Mouse (Mus musculus): Measurements from ENCODE around the gene Fermt1.
A peak's percentile ranks its signal among the peaks of the same experiment; 100 is the strongest.

Fermt1 gene

DNA sequence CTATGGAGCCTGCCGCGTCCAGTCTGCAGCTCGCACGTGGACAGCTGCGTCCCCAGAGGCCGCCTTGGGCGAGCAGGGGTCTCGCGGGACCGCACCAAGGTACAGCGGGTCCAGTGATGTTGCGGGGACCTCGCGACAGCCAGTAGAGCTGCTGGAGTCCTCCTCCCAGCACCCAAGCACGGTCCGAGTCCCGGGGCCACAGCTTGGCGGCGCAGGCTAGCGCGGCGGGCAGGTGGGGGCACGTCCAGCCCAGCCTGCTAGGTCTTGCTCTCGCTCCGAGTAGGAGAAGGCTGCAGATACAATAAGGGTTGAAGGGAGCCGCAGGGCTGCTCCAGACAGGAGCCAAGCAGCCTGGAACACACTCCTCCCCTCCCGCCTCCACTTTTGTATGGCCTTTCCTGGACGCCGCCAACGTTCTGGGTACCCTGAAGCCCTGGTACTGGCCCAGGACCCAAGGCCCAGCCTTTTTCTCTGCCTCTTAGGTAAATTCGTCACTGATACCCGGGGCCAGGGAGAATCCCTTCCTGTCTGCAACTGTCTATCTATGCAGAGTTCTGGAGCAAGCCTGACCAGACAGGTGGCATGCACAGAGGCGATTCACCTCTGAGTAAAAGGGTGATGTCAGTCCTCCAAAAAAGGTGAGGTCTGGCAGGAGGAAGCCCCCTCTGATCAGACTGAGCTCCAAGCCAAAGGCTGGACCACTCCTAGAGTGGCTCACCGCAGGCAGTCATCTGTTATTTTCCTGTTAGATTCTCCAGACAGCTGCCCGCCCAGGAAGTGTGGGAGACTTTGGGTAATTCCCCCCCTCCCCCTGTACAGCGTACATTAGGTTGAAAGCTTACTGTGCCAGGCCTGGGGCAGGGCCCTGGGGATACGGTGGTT lies at the start of gene Fermt1:
Gene Fermt1, minus strand, starts transcription at position 581 of the 882 bp plus-strand sequence.
- peak; percentile 58 for DNase-seq (ENCODE audit: extremely low read depth, low read depth, low spot score)

DNA sequence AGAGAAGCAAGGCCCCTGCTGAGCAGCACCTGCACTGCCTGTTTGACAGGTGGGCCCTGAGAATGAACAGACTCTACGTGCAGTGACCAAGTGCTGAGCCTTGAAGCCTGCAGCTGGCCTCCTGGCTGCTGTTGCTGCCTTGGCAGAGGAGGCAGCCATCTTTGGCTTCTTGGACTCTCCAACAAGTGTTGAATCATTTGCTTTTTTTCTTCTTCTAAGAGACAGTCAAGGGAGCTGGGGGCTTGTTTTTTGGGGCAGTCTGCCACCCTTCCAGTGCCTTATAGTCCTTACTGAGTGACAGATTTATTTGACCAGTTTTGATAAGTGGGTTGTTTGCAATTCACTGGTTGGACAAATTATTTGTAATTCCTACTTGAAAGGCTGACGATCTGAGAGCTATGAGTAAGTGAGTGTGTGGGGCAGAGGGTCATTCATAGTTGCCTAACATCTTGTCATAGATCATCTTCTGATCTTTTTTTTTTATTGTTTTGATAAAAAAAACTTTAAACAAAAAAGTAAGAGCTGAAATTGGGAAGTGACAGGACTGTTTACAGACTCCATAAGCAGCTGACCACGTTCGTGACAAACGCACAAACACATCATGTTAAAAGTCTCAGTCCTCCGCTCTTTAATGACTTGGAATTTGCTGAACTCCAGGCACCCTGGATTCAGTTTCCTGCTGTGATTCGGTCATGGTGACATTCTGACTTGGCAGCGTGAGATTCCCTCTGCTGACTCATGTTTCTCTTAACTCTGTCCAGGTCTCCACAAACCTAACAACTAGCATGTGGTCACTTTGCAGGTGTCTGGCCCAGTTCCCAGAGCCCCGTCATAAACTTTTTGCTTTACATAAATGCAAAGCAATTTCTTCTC lies 47.2 kb upstream of the Fermt1 start:
- DNase-seq (ENCODE audit: extremely low read depth, low read depth, low spot score) = no peak

DNA sequence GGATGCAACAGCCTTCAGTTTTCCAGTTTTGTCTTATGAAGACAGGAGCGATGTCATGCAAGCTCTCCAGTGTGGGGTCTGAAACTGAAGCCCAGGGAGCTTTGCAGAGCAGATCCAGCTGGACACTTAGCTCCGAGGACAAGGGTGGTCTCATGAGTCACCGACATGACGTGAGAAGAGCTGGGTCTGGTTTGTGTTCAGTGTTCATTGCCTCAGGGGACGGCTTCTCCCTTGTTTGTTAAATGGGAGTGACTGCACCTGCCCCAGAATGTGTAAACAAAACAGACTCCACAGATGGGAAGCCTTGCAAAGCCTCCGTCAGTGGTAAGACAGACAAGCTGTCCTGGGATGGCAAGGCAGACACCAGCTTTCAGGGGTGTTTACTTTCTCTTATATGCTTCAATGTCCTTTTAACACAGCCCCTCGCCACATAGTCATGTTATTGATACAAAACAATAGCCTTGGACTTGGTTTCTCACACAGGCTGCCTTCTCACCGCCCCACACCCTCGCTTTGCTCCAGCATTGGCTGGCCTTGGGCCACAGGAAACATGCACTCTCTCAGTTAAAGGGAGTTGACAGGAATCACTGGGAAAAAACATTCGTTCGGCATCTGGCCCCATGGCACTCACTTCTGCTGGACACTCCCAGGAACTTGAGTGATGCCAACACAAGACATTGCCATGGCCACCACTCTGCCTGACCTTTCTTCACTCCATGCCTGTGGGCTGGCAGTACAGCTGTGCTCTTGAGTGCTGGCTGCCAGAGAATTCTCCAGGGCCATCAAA lies 44.3 kb upstream of the Fermt1 start:
- DNase-seq (ENCODE audit: extremely low read depth, low read depth, low spot score) = no peak

DNA sequence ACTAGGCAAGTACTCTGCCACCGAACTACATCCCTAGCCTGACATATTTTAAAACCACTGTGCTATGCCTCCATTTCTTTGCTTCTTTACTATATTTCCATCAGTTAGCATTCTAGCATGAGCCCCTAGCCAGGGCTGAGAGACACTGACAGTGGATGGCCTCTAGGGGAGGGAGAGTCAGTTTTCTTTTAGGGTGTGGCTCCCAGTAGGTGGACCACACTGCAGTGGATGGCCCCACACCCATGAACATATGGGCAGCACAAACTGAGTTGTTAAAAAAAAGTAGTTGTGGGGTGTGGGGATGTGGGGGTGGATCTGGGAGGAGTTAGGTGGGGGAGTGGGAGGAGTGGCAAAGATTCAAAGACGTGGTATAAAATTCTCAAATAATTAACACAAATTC lies 27.6 kb upstream of the Fermt1 start:
- DNase-seq (ENCODE audit: extremely low read depth, low read depth, low spot score) = no peak

DNA sequence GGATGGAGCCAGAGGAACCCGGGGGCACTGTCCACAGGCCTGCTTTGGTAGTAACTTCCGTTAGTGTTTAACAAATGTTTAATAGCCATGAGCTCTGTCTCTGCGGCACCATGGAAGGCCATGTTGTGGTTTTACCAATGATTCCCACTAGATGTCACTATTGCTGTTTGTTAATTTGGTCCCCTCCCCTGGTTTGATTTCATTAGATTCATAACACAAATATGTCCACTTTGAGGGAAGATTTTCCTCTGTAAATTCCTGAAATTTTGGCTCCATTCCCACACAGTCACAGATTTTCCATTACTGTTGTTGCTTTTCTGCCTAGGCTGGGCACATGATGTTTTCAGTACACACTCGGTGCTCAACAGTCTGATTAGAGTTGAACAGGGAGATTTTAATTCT lies 25.1 kb upstream of the Fermt1 start:
- DNase-seq (ENCODE audit: extremely low read depth, low read depth, low spot score) = no peak

DNA sequence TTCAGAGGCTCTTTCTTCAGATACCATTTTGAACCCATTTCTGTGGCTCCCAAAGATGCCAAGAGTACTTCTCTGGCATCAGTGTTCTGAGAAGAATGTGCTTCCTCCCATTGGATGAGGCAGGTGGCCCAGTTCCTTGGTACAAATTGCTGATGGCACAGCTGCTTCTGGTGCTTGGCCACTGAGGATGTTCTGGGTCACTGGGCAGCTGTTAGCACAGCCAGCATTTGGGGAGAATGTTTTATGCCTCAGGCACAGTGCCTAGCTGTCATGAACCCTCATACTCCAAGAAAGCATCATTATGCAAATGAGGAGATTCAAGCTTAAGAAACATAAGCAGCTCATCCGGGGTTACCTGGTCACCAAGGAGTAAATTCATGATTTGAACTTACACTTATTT lies 12.1 kb upstream of the Fermt1 start:
- no peak for DNase-seq (ENCODE audit: extremely low read depth, low read depth, low spot score)

DNA sequence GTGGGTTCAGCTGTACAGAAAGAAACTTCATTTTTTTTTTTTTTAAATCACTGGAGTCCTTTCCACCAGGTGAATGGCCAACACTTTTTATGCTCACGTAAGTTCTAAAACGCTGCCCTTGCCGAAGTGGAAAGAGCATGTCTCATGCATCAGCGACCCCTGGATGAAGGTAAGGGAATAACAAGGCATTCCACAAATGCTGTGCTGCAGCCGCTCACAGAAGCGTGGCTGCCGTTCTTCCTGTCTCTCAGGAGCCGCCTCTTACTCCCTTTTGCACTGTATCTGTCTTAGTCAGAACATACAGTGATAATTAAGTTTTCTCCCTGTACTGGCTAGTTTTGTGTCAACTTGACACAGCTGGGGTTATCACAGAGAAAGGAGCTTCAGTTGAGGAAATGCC lies 6.5 kb upstream of the Fermt1 start:
- no peak for DNase-seq (ENCODE audit: extremely low read depth, low read depth, low spot score)

DNA sequence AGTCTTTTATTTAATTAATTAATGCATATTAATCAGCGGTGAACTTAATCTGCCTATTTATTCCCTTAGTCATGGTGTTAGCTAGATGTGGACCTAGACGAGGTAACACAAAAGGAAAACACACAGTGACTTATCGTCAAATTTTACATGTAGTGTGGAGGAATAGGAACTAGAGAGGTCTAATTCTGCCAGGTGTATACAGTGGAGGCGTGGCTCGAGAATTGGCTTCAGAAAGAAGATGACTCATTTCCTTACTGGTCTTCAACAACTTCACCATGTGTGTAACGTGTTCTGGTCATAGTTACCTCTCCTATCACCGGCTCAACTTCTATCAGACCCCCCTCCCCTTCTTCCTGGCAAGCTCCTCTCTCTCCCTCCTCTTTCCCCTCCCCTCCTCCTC lies 2.5 kb upstream of the Fermt1 start:
- no peak for DNase-seq (ENCODE audit: extremely low read depth, low read depth, low spot score)

DNA sequence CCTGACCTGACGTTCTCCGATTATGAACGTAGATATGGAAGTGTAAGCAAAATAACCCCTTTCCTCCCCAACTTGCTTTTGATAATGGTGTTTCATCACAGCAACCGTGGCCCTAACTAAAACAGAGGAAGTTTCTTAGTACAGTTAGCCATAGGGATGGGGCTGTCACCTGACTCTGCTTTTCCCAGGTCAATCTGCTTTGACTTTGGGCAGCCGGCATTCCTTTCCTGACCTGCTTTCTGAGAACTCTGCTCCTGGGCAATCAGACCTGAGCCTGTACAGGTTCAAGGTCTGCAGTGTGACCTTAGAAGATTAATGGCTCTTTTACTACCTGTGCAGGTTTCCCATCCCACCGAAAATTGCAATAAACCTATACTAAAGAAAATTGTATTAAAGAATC lies 1.3 kb upstream of the Fermt1 start:
- DNase-seq (ENCODE audit: extremely low read depth, low read depth, low spot score) = no peak

DNA sequence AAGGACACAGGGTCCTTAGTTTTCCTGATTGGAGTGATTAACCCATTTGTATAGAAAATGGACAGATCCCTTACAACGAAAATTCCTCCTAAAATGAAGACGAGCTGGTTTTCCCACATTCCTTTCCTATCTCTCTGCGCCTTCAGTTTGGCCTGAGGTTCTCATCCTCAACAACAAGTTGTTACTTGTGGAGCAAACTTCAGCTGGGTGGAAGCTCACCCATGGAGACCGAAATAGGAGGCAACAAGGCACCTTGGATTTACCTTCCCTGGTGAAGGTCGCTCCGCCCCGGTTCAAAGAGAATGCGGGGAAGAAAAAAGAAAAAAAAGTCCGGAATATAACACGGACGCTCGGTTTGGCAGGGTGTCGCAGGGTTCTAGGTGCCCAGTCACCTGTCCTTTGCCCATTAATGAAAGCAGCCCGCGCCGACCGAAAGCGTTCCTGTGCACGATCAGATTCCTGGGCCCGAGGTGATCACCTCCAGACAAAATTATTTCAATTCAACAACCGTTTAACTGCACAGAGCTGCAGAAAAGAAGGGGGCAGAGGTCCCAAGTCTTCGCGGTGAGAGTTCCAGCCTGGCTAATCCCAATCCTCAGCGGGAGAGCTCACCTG lies 888 bp downstream of the Fermt1 start:
- no peak for DNase-seq (ENCODE audit: extremely low read depth, low read depth, low spot score)

DNA sequence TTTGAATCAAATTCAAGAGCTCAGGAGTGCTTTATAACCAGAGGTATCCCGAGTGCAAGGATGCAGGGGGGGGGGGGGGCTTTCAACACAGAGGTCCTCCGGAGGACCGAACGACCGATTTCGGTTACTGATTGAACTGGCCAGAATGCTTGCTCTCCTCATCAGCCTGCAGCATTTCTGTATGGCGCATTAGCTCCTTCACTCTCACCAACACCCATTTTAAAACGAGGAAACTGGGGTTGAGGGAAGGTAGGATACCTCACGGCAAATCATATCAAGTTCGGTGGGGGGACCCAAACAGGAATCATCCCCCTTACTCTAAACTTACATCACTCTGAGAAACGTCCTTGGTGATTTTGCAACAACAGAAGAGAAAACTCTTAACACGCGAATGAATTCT lies 1.7 kb downstream of the Fermt1 start:
- DNase-seq (ENCODE audit: extremely low read depth, low read depth, low spot score) = no peak

DNA sequence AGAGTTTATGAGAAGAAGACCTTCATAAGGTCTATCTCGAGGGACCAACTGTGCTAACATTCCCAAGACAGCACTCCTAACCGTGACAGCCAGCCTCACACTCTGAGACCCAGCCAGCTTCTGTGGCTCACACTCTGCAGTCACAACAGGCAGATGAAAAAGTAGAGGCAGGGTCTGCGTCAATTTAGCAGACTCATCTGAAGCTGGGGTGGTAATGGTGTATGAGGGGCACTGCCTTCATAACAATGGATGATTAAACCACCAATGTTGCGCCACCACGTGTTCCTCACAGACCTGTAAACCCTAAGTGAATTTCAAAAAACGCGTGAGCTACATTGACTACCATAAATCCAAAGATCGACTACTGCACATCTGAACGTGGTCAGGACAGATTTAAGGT lies 2.1 kb downstream of the Fermt1 start:
- no peak for DNase-seq (ENCODE audit: extremely low read depth, low read depth, low spot score)

DNA sequence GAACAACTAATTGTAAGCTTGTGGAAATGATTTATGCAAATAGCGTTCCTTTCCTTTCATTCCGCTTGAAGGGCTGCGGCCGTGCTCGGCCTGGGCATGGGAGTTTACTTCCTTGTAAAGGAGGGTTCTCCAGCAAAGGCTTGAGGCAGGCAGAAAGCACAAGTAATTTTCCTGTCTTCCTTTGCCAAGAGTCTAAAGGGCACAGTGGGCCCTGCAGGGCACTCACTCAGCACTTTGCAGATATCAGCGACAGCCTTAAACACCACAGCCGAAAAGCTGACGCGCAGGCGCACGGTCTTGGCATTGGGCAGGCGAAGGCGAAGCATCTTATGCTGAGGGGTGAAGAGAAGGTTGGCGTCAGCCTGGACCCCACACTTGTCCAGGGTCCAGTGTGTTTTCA lies 6.7 kb downstream of the Fermt1 start:
- no peak for DNase-seq (ENCODE audit: extremely low read depth, low read depth, low spot score)

DNA sequence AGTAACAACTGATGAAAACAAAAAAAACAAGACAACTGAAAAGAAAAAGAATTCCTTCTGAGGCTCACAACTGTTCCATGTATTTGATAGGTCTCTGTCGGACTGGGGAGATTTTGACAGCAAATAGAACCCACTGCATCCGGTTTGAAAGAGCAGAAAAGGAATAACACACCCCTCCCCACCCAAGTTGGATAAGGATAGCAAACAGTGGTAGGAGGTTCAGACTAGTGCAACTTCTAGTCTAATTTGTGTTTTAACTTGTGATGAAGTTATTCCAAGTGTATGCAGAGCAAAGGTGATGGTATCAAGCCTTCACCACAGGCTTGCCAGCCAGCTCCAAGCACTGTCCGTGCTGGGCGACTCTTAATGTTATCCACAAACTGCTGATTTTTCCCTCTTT lies 9.5 kb downstream of the Fermt1 start:
- no peak for DNase-seq (ENCODE audit: extremely low read depth, low read depth, low spot score)

DNA sequence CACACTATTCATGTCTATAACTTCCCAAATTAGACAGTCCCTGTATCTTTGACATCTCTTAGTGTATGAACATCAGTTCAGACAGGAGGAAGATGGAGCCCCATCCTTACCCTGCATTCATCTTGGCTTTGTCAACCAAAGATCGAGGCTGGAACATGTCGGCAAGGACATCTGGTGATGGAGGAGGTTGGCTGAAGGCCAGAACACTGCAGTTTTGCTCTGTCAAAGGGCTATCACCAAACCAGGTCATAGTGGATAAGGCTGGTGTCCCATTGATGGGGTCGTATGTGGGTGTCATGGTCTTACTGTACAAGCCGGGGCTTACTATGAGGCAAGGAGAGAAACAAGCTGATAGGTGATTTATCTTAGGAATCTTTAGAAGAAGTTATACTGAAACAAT lies 11.0 kb downstream of the Fermt1 start:
- DNase-seq (ENCODE audit: extremely low read depth, low read depth, low spot score) = no peak

DNA sequence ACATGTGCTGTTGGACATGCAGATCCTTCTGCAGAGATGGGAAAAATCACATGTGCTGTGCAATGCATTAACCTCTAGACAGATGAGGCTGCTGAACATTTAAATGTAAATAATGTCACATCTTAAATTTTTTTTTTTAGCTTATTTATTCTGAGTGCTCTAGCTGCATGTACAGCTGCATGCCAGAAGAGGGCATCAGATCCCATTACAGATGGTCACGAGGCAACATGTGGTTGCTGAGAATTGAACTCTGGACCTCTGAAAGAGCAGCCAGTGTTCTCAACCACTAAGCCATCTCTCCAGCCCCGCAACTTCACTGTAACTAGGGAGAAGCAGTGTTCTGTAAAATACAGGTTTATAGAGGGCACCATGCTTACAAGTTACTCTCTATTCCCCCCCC lies 11.6 kb downstream of the Fermt1 start:
- DNase-seq (ENCODE audit: extremely low read depth, low read depth, low spot score) = no peak

DNA sequence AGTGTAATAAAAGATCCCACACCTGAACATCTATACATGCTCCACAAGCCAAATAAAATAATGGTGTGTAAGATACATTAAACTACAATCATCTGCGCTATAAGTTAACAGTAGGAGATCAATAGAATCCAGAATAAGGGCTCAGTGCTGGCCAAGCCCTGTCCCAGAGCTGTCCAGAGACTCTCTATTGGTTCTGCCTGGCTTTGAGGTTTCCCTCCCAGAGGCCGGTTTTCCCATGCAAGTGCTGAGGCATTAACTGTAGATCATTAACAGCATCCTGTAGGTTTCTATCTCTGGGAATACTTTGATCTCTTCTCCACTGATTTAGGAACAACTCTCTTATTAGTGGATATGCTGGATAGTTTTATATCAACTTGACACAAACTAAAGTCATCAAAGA lies 16.7 kb downstream of the Fermt1 start:
- no peak for DNase-seq (ENCODE audit: extremely low read depth, low read depth, low spot score)

DNA sequence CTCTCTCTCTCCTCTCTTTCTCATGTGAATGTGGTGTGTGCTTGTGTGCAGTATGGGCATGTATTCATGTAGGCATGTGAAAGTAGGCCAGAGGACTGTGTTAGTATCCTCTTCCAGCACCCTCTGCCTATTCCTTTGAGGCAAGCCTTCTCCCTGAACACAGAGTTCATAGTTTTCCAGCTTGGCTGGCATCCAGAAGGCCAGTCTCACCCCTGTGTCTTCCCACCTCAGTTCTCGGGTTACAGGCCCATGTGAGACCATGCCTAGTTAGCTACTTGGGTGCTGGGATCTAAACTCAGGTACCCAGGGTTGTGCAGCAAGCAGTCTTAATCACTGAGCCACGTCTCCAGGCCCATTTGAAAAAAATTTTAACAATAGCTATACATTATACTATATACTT lies 17.8 kb downstream of the Fermt1 start:
- DNase-seq (ENCODE audit: extremely low read depth, low read depth, low spot score) = no peak

DNA sequence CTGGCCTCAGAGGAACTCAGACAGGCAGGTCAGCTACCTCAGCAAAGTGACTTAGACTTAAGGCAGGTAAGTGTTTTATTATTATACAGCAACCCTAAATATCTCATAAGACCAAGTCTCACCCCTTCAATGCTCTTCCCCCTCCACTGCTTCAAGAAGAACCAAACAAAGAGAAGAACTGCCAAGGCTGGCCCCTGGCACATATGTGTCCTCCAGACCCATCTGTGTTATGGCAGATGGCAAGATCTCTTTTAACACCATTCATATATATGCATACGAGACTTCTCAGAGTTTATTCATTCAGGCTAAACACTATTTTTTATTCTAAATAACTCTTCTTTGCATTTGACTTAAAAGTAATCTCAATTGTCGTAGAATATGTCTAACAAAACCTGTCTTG lies 18.4 kb downstream of the Fermt1 start:
- DNase-seq (ENCODE audit: extremely low read depth, low read depth, low spot score) = no peak

DNA sequence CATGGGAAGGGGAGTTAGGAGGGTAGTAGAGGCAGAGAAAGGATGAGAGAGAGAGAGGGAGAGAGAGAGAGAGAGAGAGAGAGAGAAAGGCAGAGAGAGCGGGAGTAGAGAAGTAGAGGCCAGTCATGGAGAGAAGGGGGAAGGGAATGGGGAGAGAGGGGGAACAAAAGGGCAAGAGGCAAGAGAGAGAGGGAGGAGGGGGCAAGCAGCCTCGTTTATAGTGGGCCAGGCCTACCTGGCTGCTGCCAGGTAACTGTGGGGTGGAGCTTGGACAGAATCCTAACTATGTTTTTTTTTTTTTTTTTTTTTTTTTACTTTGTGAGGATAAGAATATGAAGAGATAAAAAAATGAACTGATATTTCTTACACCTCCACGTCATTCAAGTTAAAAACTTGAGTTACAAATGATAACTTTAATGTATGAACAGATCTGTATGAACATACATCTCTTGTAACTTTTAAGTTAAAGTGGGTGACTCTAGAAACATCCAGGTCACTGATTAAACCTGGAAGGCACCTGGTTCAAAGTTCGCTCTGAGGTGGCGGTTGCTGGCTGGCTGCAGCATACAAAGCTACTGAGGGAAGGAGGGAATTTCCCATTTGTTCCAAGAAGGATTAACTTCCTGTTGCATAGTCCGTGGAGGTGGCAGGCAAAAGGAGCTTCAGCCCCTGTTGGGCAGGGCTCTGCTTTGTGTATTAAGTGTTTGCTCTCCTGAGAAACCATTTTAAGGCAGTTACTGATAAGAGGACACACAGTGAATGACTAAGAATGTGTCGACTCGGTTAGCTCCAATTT lies 22.2 kb downstream of the Fermt1 start:
- no peak for DNase-seq (ENCODE audit: extremely low read depth, low read depth, low spot score)

All from fat pad, adult 2 months (tissue).